Mouse (Mus musculus) MEL (cell line): ENCODE results near the gene Hectd4. TPM values are rescaled to one million over a fixed set of nuclear protein-coding genes. Genes with fewer than 3 reads are reported as not detected.

Experiments used
- DNase-seq: peaks from one replicate; pipeline ENCODE4 v3.0.0; 2011; ENCODE audit warnings: low read depth, low spot score
- H3K27ac ChIP-seq: 2 replicates; pipeline ENCODE4 v1.5.1; 2012; ENCODE audit warnings: low read depth, mild to moderate bottlenecking, control low read depth, low read length, moderate library complexity; ENCODE audit not compliant: control insufficient read depth
- H3K27me3 ChIP-seq, 2 experiments: fragments of 150-350 bp in 1 of 2; sonication (generic) in 1 of 2; 2 replicates each; pipeline ENCODE4 v1.6.1; 2012; ENCODE audit warnings: low read length in 2 of 2, mild to moderate bottlenecking in 2 of 2, improper control_type of control experiment in 1 of 2, moderate library complexity in 1 of 2; ENCODE audit not compliant: insufficient read depth in 2 of 2, control insufficient read depth in 1 of 2
- H3K36me3 ChIP-seq, 2 experiments: 2 replicates each; pipeline ENCODE4 v1.6.1; 2012 to 2014; ENCODE audit warnings: low read length in 2 of 2, improper control_type of control experiment in 1 of 2, inconsistent platforms in 1 of 2, mild to moderate bottlenecking in 1 of 2; ENCODE audit not compliant: insufficient read depth in 2 of 2, control insufficient read depth in 1 of 2
- H3K4me1 ChIP-seq, 2 experiments: fragments of 150-350 bp in 1 of 2; sonication (generic) in 1 of 2; 2 replicates each; pipeline ENCODE4 v1.6.1; 2012; ENCODE audit warnings: low read length in 2 of 2, improper control_type of control experiment in 1 of 2, mild to moderate bottlenecking in 1 of 2; ENCODE audit not compliant: insufficient read depth in 2 of 2, control insufficient read depth in 1 of 2
- H3K4me3 ChIP-seq, 2 experiments: fragments of 150-350 bp in 1 of 2; sonication (generic) in 1 of 2; 2 replicates each; pipeline ENCODE4 v1.5.1; 2012; ENCODE audit warnings: low read depth in 2 of 2, low read length in 2 of 2, mild to moderate bottlenecking in 2 of 2, moderate library complexity in 2 of 2, control low read depth in 1 of 2, improper control_type of control experiment in 1 of 2; ENCODE audit not compliant: control insufficient read depth in 1 of 2, insufficient read depth in 1 of 2
- H3K79me2 ChIP-seq: 2 replicates; pipeline ENCODE4 v1.6.1; 2012; ENCODE audit warnings: mild to moderate bottlenecking, low read length, moderate library complexity; ENCODE audit not compliant: control insufficient read depth, poor library complexity, insufficient read depth
- H3K9ac ChIP-seq: 2 replicates; pipeline ENCODE4 v1.6.1; 2012; ENCODE audit warnings: low read depth, mild to moderate bottlenecking, control low read depth, low read length, moderate library complexity; ENCODE audit not compliant: control insufficient read depth, poor library complexity, severe bottlenecking
- H3K9me3 ChIP-seq: fragments of 150-350 bp; sonication (generic); replicated peaks from 2 replicates; pipeline ENCODE4 v1.6.1; 2012; ENCODE audit warnings: mild to moderate bottlenecking, low read length, improper control_type of control experiment, moderate library complexity; ENCODE audit not compliant: insufficient read depth
- CHD1 ChIP-seq: IDR thresholded peaks from 2 replicates; pipeline ENCODE4 v1.6.1; 2012; ENCODE audit warnings: low read depth, mild to moderate bottlenecking, inconsistent platforms, low read length, improper control_type of control experiment
- CHD2 ChIP-seq: IDR thresholded peaks from 2 replicates; pipeline ENCODE4 v1.6.1; 2011; ENCODE audit warnings: low read length, improper control_type of control experiment
- CTCF ChIP-seq, 3 experiments: IDR thresholded peaks in 2 of 3; conservative IDR thresholded peaks in 1 of 3; 2 replicates each; pipeline ENCODE4 v1.5.1; 2011 to 2012; ENCODE audit warnings: low read length in 3 of 3, low read depth in 2 of 3, mild to moderate bottlenecking in 2 of 3, improper control_type of control experiment in 1 of 3, inconsistent platforms in 1 of 3, mixed read lengths in 1 of 3, moderate library complexity in 1 of 3; ENCODE audit not compliant: control insufficient read depth in 1 of 3, insufficient read depth in 1 of 3, poor library complexity in 1 of 3, severe bottlenecking in 1 of 3
- E2F4 ChIP-seq: IDR thresholded peaks from 2 replicates; pipeline ENCODE4 v1.6.1; 2011; ENCODE audit warnings: low read depth, low read length, improper control_type of control experiment, borderline replicate concordance
- ELF1 ChIP-seq: IDR thresholded peaks from 2 replicates; pipeline ENCODE4 v1.6.1; 2014; ENCODE audit warnings: low read depth, mild to moderate bottlenecking, inconsistent platforms, low read length, improper control_type of control experiment, moderate library complexity
- EP300 ChIP-seq, 2 experiments: IDR thresholded peaks; 2 replicates each; pipeline ENCODE4 v1.6.1; 2011; ENCODE audit warnings: improper control_type of control experiment in 2 of 2, low read length in 2 of 2, low read depth in 1 of 2, mild to moderate bottlenecking in 1 of 2
- ETS1 ChIP-seq: IDR thresholded peaks from 2 replicates; pipeline ENCODE4 v1.6.1; 2012; ENCODE audit warnings: low read depth, mild to moderate bottlenecking, inconsistent platforms, low read length, improper control_type of control experiment, moderate library complexity
- GABPA ChIP-seq: IDR thresholded peaks from 2 replicates; pipeline ENCODE4 v1.6.1; 2012; ENCODE audit warnings: low read depth, mild to moderate bottlenecking, inconsistent platforms, low read length, improper control_type of control experiment, moderate library complexity
- GATA1 ChIP-seq: IDR thresholded peaks from 2 replicates; pipeline ENCODE4 v1.6.1; 2011; ENCODE audit warnings: low read depth, low read length, improper control_type of control experiment
- JUND ChIP-seq: IDR thresholded peaks from 2 replicates; pipeline ENCODE4 v1.6.1; 2011; ENCODE audit warnings: low read depth, mild to moderate bottlenecking, improper control_type of control experiment, low read length
- MAFK ChIP-seq: IDR thresholded peaks from 2 replicates; pipeline ENCODE4 v1.6.1; 2011; ENCODE audit warnings: low read depth, mild to moderate bottlenecking, low read length, improper control_type of control experiment, borderline replicate concordance
- MAX ChIP-seq: IDR thresholded peaks from 2 replicates; pipeline ENCODE4 v1.6.1; 2011; ENCODE audit warnings: low read length, improper control_type of control experiment
- MAZ ChIP-seq: IDR thresholded peaks from 2 replicates; pipeline ENCODE4 v1.6.1; 2012; ENCODE audit warnings: low read depth, mild to moderate bottlenecking, inconsistent platforms, low read length, improper control_type of control experiment
- MEF2A ChIP-seq: IDR thresholded peaks from 2 replicates; pipeline ENCODE4 v1.6.1; 2014; ENCODE audit warnings: low read depth, mild to moderate bottlenecking, inconsistent platforms, low read length, improper control_type of control experiment; ENCODE audit not compliant: poor library complexity, insufficient replicate concordance, severe bottlenecking; ENCODE audit errors: extremely low read depth
- MYC ChIP-seq: IDR thresholded peaks from 2 replicates; pipeline ENCODE4 v1.6.1; 2011; ENCODE audit warnings: low read depth, mild to moderate bottlenecking, low read length, improper control_type of control experiment, moderate library complexity
- NELFE ChIP-seq: IDR thresholded peaks from 2 replicates; pipeline ENCODE4 v1.6.1; 2011; ENCODE audit warnings: low read depth, low read length, improper control_type of control experiment
- NRF1 ChIP-seq: IDR thresholded peaks from 2 replicates; pipeline ENCODE4 v1.6.1; 2014; ENCODE audit warnings: low read depth, mild to moderate bottlenecking, inconsistent platforms, low read length, improper control_type of control experiment, moderate library complexity; ENCODE audit not compliant: poor library complexity, insufficient read depth, severe bottlenecking
- POLR2AphosphoS2 ChIP-seq: IDR thresholded peaks from 2 replicates; pipeline ENCODE4 v1.6.1; 2011; ENCODE audit warnings: low read length, improper control_type of control experiment
- POLR2AphosphoS5 ChIP-seq: IDR thresholded peaks from 2 replicates; pipeline ENCODE4 v1.6.1; 2012; ENCODE audit warnings: low read depth, borderline replicate concordance, mild to moderate bottlenecking, inconsistent platforms, low read length, moderate library complexity, mixed read lengths
- RAD21 ChIP-seq: IDR thresholded peaks from 2 replicates; pipeline ENCODE4 v1.6.1; 2011; ENCODE audit warnings: mild to moderate bottlenecking, low read depth, low read length, improper control_type of control experiment
- RCOR1 ChIP-seq: IDR thresholded peaks from 2 replicates; pipeline ENCODE4 v1.6.1; 2012; ENCODE audit warnings: low read depth, mild to moderate bottlenecking, inconsistent platforms, low read length, improper control_type of control experiment
- SIN3A ChIP-seq: IDR thresholded peaks from 2 replicates; pipeline ENCODE4 v1.6.1; 2012; ENCODE audit warnings: low read length, improper control_type of control experiment, inconsistent platforms
- SMC3 ChIP-seq: IDR thresholded peaks from 2 replicates; pipeline ENCODE4 v1.6.1; 2011; ENCODE audit warnings: low read depth, low read length, improper control_type of control experiment
- TAL1 ChIP-seq: IDR thresholded peaks from 2 replicates; pipeline ENCODE4 v1.6.1; 2012; ENCODE audit warnings: mild to moderate bottlenecking, inconsistent platforms, low read length, moderate library complexity, mixed read lengths
- TCF12 ChIP-seq: IDR thresholded peaks from 2 replicates; pipeline ENCODE4 v1.6.1; 2014; ENCODE audit warnings: low read depth, mild to moderate bottlenecking, inconsistent platforms, low read length, improper control_type of control experiment, moderate library complexity
- UBTF ChIP-seq: IDR thresholded peaks from 2 replicates; pipeline ENCODE4 v1.6.1; 2012; ENCODE audit warnings: low read depth, mild to moderate bottlenecking, inconsistent platforms, low read length, improper control_type of control experiment, moderate library complexity, borderline replicate concordance; ENCODE audit not compliant: insufficient read depth
- USF1 ChIP-seq: IDR thresholded peaks from 2 replicates; pipeline ENCODE4 v1.6.1; 2014; ENCODE audit warnings: low read depth, mild to moderate bottlenecking, inconsistent platforms, low read length, improper control_type of control experiment, moderate library complexity
- ZC3H11A ChIP-seq: IDR thresholded peaks from 2 replicates; pipeline ENCODE4 v1.6.1; 2012; ENCODE audit warnings: low read depth, mild to moderate bottlenecking, inconsistent platforms, low read length, improper control_type of control experiment
- ZMIZ1 ChIP-seq: IDR thresholded peaks from 2 replicates; pipeline ENCODE4 v1.6.1; 2012; ENCODE audit warnings: low read depth, mild to moderate bottlenecking, inconsistent platforms, low read length, improper control_type of control experiment, moderate library complexity
- ZNF384 ChIP-seq: IDR thresholded peaks from 2 replicates; pipeline ENCODE4 v1.6.1; 2012; ENCODE audit warnings: low read depth, mild to moderate bottlenecking, inconsistent platforms, low read length, improper control_type of control experiment
- polyA plus RNA-seq, 2 experiments: library from polyadenylated mRNA; stranded (reverse) in 1 of 2; unstranded in 1 of 2; fragments of >175 nt in 1 of 2; fragments of >200 nt in 1 of 2; gene quantifications; 2 replicates each; pipeline versions ENCODE4 v1.2.1 to v1.2.4; 2012; ENCODE audit warnings: low replicate concordance in 2 of 2, low read depth in 1 of 2; ENCODE audit not compliant: insufficient read length in 2 of 2, insufficient read depth in 1 of 2, missing spikeins in 1 of 2
- total RNA-seq: library from RNA; depleted of rRNA; stranded (reverse); fragments of 300-350 nt; gene quantifications from 2 replicates; pipeline ENCODE4 v1.2.3, GENCODE M21; 2012

Gene Hectd4
- total and polyA plus RNA-seq, 3 experiments = 7.0 to 10.8 TPM; not detected in 1

DNA sequence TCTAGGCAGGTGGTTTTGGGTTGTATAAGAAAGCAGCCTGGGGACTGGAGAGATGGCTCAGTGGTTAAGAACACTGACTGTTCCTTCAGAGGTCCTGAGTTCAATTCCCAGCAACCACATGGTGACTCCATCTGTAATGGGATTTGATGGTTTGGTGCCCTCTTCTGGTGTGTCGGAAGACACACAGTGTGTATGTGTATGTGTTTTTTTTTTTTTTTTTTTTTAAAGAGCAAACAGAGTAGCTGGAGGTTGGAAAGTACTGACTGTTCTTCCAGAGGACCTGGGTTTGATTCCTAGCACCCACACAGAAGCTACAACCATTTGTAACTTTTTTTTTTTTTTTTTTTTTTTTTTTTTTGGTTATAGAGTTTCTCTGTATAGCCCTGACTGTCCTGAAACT is 12.8 kb downstream of the Hectd4 start:
- H3K27me3 ChIP-seq = no peaks in the 10 kb centered on the region
- DNase-seq = no peak
- H3K4me1 ChIP-seq = peaks cover 25 to 44% of the 10 kb centered on the region in 2 experiments
- no peak overlapping the region for H3K9ac ChIP-seq
- no peak for TF ChIP-seq GATA1
- peak in 2 of 3 experiments; percentile 17 to 19; a peak in 2 of 6 replicates for TF ChIP-seq CTCF (IDR thresholded peaks at IDR 0.05 in 2 of 3, conservative IDR thresholded peaks at IDR 0.05 in 1 of 3; ENCODE audit: control insufficient read depth in 1 of 3, insufficient read depth in 1 of 3, low read depth in 2 of 3, low read length in 3 of 3, poor library complexity in 1 of 3, severe bottlenecking in 1 of 3)
- TF ChIP-seq MAFK = no peak
- TF ChIP-seq MEF2A = no peak
- TF ChIP-seq ZNF384 = peak; percentile 74
- no peak for TF ChIP-seq E2F4
- TF ChIP-seq, all 39 proteins: peak for 2
- Histone ChIP-seq H3K36me3 (peaks cover 0 to 45% of the 10 kb centered on the region in 2 experiments; a peak in 2 of 4 replicates), H3K27ac (no peak overlapping the region), H3K79me2 (peaks cover 42% of the 10 kb centered on the region), H3K9me3 (no peaks in the 10 kb centered on the region), H3K4me3 (no peak overlapping the region)

DNA sequence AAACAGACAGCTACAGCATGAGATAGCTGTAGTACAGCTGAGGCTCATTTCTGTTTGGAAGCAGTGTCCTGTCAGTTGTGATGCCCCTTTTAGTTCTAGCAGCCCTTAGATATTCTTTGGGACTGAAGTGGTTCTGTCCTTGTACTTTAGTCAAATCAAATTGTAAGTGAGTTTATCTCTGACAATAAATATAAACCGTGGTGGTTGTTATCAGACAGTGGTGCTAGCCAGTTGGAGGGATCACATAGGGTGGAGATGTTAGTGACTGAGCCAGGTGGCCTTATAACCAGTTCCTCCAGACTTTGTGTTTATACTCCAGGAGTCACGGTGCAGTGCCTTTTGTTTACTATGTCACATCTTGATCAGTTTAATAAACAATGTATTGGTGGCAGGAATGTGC is 13.7 kb downstream of the Hectd4 start:
- Histone ChIP-seq H3K9ac (no peak overlapping the region), H3K79me2 (peaks cover 37% of the 10 kb centered on the region), H3K4me3 (no peak overlapping the region), H3K27ac (peak overlapping the region; percentile 64), H3K27me3 (no peaks in the 10 kb centered on the region), H3K4me1 (peaks cover 25 to 42% of the 10 kb centered on the region in 2 experiments), H3K9me3 (no peaks in the 10 kb centered on the region), H3K36me3 (peaks cover 0 to 48% of the 10 kb centered on the region in 2 experiments; a peak in 2 of 4 replicates)
- DNase-seq = peak; percentile 54
- TF ChIP-seq ZC3H11A (no peak), UBTF (no peak), POLR2AphosphoS2 (no peak), ZMIZ1 (no peak), JUND (no peak), TAL1 (peak; percentile 49), CHD1 (no peak), USF1 (no peak), MAZ (no peak), MYC (no peak), ETS1 (peak; percentile 79), SIN3A (peak; percentile 64), CTCF (IDR thresholded peaks at IDR 0.05 in 2 of 3, conservative IDR thresholded peaks at IDR 0.05 in 1 of 3; ENCODE audit: control insufficient read depth in 1 of 3, insufficient read depth in 1 of 3, low read depth in 2 of 3, low read length in 3 of 3, poor library complexity in 1 of 3, severe bottlenecking in 1 of 3) (no peak), POLR2AphosphoS5 (no peak), MAX (no peak), RCOR1 (peak; percentile 70), NELFE (no peak), GABPA (no peak), NRF1 (no peak), EP300 (IDR thresholded peaks at IDR 0.05; ENCODE audit: low read depth in 1 of 2, low read length in 2 of 2) (peak; percentile 64 to 88; a peak in 3 of 4 replicates), RAD21 (no peak), ELF1 (no peak), TCF12 (peak; percentile 89), CHD2 (no peak), SMC3 (no peak), MEF2A (no peak), GATA1 (peak; percentile 78)
